Mouse (Mus musculus): ENCODE data around the gene Rrp12.

- TF ChIP-seq CTCF (conservative IDR thresholded peaks at IDR 0.05; ENCODE audit: insufficient read depth, insufficient read length, low read depth, low read length) (no peak), POLR2A (IDR thresholded peaks at IDR 0.05; ENCODE audit: low read depth, low read length) (no peak)
These were observed 23.5 kb upstream of the Rrp12 start for GRCm38 (mm10) chr19:41919471-41919870.
